Mouse (Mus musculus) thymus, postnatal 25 days (tissue): ENCODE measurements around the gene Haus3.

Experiments
- DNase-seq: peaks from one replicate; pipeline ENCODE4 v3.0.0; 2022

Haus3 gene

DNA sequence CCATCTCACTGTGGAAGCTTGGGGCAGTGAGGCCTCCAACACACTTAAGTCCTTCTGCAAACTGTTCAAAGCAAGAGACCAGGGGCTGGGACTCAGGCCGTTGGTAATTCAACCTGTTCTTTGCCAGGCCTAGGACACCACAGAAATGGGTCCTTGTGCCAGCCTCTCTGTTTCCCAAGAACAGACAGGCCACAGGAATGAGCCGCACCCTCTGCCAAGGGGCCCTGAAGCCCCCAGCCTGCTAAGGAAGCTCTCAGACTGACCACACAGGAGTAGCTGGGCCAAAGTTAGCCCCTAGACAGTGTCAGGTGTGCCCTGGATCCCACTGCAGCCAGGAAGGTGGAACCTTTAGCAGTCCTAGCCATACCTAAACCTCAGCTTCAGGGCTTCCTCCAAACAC, 17.1 kb upstream of the Haus3 start:
- no peak for DNase-seq

DNA sequence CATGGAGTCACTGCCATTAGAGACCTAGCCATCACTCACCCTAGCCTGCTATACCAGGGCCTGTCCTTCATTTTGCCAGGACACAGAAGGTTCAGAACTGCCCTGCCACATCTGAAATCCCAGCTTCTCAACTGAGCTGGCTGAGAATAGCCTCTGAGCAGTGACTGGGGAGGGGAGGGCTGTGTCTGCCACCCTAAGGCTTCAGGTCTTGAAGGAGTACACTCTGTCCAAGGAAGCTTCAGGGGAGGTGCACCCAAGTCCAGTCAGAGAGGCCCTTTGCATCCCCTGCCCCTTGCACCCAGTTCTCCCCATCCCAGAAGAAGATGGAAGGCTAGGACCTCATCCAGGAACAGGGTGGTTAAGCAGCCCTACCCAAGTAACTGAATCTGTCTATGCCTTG, 16.5 kb upstream of the Haus3 start:
- no peak for DNase-seq

DNA sequence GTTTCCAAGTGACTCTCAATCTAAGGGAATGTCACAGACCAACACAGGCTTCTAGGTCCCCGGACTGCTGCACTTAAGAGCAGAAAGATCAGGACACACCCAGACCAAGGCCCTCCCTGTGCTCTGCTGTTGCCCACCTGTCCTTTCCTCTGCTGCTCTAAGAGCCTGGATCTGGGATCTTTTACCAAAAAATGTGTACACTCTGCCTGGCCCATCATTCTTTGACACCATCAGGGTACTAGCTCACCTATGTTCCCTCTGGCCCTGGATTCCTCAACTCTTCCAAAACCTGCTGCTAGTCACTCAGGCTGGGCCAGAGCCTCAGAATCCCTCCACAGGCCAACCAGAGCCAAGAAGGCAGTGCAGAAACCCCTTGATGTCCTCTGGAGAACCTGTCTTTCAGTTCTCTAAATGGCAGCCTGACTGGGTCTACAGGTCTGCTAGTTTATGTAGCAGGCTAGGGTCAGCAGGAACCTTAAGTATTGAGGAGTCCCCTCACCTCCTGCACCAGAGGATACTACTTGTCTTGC, 15.8 kb upstream of the Haus3 start:
- DNase-seq: no peak

DNA sequence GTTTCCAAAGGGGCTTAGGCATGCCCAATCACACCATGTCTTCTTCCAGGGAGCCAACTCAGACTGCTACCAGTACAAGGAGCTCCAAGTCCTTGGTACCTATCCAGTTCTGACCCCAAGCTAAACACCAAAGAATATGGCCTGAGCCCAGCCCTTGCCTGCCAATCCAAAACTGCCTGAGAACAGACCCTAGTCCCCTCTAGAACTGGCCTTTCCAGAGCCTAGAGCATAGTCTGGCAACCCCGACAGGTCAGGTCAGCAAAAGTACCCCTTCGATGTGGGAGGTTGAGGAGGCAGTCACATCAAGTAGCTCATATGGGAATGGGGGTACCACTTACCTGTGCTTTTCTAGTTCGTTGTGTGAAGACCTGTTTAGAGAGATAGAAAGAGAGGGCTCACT, 14.6 kb upstream of the Haus3 start:
- DNase-seq: no peak

DNA sequence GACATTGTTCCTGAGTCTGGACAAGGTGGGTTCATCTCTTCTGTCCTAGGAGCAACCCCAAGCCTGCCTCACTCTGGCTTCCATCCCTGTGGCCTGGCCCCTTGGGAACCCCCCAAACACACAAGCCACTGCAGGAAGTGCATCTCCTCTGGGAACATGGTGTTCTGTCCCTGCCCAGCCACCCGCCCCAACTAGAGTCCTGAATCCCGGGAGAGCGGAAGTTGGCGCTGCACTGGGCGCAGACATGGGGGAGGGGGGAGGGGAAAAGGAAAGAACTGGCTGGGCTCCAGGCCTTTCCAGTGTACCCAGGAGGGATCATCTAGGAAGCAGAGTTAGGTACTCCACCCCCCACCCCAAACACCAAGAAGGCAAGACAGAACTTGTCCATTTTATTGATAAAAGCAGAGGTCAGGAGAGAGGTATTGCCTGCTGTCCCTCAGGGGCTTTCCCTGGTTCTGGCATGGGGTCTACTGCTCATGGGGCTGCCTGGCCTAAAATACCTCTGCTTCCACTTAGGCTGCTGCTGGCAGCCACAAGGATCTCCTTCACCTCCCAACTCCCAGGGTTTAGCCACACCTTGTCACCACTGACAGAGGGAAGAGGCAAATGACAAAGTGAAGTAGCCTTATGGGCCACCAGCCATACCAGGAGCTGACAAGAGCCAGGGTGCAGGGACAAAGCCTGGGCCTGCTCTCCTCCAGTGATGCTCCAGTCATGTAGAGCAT, 14.0 kb upstream of the Haus3 start:
- no peak for DNase-seq

DNA sequence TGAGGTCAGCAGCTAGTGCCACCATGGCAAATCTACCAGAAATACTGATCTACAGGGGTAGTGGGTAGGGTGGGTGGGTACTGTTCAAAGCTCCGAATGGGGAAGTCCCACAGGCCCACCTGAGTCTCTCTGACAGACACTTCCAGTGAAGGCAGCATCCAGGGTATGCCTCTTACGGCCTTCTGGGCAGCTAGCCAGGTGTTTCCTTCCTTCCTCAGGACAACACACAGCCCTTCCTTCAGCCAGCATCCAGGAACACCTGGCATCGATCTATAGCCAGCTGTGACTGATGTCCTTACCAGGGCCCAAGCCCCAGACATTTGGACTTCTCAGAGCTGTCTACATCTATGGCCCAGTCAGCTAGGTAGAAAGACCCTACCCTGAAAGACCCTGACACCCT, 13.2 kb upstream of the Haus3 start:
- DNase-seq: no peak

DNA sequence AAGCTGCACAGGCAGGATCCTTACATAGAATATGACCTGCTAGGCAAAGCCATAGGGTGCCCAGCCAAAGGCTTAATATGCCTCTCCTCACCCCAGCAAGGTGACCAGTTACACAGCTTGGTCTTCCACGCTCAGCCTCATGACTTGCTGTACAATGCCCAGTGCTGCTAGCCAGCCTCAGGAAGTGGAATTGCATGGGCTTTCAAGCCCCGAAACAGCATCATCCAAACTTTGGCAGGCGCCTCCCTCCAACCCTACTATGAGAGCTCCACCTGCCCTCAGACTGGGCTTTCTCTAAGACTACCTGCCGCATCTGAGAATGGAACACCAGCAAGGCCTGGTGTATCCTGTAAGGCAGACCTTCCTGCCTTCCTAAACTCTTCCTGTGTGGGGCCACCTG, 8.5 kb upstream of the Haus3 start:
- no peak for DNase-seq

DNA sequence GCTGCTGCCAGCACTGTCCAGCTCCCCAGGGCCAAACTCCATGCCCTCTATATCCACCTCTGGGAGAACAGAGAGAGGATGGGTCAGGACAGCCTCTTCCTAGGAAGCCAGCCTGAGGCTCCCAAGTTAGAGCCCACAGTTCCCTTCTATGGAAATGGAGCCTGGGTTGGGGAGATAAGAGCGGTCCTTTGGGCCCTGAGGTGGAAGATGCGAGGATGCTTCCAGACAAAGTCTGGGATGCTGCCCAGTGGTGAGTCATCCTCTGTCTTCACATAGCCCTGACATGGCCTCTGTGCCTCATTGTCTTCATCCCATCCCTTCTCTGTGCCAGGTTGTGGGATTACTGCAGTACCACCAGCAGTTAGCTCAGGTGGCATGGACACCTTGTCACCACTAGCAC, 7.8 kb upstream of the Haus3 start:
- no peak for DNase-seq

DNA sequence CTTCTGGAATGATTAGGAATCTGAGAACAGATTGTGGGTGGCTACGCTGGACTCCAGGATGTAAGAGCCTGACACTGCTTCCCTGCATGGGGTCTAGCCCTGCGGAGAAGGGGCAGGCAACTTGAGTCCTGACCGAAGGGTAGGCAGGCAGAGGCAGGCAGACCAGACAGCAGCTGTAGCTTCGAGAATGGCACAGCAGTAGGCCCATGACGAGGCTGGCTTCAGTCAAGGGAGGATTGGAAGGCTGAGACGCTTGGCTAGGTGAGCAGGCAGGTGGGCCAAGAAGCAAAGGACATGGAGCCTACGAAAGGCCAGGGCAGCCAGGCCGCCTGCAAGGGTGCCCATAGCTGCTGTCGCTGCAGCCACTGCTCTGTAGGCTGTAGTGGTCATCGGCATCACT, 7.4 kb upstream of the Haus3 start:
- DNase-seq: no peak

DNA sequence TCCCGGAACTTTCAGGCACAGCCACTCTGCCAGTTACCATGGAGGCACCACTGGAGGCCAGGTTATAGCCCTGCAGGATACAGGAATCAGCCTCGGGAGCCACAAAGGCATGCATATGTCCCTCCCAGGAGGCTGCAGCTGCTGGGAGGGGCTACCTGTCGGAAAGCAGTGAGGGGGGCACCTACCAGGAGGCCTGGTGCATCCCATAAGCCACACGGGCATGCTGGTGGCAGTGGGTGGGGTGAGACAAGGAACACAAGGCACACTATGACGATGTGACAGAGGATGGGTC, 6.0 kb upstream of the Haus3 start:
- DNase-seq: peak; percentile 1

DNA sequence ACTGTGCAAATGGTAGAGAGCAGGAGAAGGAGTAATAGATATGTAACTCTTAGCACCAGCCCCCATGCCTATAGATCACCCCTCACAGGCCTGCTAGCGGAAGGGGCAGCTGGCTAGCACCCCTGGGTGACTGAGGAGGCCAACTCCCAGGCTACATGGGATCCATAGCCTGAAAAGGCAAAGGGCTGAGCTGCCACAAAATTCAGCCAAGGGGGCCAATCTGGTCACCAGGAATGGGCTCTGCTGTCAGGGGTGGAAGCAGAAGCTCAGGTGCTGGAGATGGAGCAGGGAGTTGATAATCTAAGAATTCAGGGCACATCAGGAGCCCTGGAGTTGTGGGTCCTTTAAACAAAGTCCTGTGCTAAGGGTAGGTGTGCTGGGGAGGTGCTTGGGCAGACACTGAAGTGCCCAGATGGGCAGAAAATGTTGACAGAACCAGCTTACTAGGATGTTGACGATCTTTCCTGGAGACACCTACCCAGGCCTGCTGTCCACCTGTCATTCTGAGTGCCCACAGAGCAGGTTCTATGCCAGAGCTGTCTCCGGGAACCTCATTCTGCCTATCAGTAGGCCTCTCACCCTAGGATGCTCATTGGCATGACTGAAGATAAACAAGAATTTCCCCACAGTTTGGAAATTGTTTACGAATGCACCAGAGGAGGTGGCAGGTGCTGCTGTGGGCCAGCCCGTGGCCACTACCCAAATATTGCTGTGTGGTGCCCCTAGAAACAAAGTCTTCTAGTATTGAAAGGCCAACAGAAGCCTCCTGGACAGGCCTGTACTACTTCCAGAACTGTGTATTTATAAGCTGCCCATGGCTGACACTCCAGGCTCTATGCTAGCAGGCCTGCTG, 5.4 kb upstream of the Haus3 start:
- no peak for DNase-seq

DNA sequence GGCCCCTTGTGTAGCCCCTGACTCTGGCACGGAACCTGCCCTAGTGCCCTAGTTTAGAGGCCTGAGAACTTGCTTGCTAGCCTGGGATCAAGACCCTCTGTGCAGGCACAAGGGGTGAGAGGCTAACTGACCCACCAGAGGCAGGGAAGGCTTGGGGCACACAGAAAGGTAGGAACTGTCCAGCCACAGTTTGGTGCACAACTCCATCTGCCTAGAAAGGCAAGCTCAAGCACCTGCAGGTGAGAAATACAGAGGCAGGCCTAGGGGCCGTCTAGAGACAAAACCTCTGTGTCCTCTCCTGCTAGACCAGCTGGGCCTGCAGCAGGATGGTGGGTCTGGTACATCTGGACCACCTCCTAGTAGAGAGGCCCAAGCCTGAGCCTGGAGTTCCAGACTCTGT, 4.7 kb upstream of the Haus3 start:
- DNase-seq: no peak

DNA sequence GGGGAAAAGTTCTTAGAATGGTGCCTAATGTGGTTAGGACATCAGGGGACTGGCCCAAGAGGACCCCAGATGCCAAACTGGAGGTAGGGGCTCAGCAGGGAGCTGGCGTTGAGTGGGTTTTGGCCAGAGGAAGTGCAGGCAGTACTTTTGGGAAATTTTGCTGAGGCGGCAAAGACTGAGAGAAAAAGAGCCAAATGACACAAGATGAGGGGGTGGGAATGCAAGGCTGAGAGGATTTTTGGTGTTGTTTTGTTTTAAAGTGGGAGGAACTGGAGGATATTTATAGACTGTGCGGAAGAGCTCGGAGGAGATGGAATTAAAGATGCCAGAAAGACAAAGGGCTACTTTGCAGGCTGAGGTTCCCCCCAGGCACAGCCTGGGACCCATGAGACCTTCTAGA, 1.4 kb upstream of the Haus3 start:
- DNase-seq: peak; percentile 2

DNA sequence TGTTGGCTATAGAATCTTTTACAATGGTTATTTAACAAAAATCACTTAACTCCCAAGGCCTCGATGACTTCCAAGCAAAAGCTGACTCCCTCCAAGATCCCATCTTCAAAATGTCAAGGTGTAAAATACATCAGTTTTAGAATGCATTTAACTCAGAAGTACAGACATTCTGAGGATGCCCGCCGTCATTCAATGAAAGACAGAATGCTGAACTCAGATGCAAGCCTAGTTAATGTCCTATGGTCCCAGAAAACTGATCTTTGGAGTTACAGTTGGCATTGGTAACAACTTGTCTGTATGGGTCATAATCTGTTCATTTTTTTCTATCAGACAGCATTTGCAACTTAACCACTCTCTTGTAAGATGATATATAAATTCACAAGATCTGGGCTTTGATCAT, 627 bp upstream of the Haus3 start:
- no peak for DNase-seq

DNA sequence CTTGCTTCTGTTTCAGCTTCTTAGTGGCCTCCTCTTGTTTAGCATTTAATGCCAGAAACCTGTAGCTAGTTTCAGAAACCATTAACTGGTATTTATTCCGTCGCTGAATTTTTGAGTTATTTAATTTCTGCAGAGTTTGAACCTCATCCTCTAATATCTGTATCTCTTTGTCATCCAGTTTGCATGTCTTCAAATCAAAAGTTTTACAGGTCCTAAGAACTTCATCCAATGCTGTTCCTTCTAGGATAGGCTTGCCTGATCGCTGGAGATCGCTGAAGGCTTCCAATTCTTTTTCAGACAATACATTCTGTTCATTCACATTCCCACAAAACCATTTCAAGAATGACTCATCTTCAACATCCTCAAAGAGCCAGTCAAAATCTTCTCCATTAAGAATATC, 1.5 kb downstream of the Haus3 start:
- no peak for DNase-seq

DNA sequence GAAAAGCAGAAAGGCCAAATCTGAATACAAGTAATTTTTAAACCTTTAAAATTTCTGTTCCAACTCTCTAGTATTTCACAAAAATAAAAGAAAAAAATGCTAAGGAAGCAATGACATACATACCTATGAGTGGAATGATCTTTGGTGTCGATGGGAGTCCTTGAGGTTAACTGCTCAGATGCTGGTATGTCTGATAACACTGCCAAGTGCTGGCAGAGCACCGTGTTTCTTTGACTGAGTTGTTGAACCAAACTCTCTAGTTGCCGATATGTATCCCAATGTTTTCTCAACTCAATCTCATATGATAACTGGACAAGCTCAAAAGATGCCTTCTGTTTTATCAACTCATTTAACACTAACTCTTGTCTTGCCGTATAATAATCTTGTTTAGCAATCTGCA, 3.5 kb downstream of the Haus3 start:
- DNase-seq: peak; percentile 6

DNA sequence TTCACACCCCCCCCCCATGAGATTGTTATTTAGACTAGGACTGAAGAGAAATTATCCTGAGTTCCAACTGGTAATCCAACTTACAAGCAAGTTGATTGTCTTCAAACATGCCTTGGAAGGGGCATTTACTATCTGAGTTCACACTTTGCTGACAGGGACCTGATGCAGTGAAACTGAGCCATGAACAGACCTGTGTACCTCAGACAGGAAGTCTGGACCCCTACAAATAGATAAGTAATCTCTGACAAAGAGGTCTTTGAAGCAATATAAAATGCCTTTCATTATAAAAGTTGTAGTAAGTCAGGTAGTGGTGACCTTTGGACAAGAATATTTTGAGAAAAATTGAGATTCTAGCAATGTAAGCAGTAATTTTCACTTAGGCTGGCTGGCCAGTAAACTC, 20.9 kb downstream of the Haus3 start:
- no peak for DNase-seq

DNA sequence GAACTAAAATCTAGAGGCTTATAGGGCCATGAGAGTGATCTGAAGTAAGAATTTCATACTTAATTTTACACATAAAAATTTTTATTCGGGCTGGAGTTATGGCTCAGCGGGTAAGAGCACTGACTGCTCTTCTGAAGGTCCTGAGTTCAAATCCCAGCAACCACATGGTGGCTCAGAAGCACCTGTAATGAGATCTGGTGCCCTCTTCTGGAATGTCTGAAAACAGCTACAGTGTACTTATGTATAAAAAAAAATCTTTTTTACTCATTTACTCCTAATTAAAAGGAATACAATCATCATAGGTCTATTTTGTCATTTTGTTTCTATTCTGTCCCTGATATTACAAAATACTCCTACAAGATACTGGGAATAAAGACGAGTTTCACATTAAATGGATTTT, 21.8 kb downstream of the Haus3 start:
- no peak for DNase-seq

DNA sequence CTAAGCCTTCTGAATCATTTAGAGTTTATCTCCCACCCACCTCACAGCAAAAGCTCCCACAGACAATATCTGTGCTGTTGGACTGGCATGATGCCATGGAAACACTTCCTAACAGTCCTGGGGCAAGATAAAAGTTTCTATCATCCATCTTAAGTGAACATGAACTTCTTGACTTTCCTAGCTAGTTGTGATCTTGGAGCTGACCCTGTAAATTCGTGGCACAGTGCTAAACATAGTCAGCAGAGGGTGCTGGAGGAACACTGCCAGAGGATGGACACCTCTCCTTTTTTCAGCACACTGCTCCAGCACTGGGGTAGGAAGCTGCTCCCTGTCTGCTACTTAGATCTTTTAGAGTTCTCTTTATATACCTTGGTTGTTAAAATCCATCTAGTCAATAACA, 29.6 kb downstream of the Haus3 start:
- DNase-seq: peak; percentile 70

DNA sequence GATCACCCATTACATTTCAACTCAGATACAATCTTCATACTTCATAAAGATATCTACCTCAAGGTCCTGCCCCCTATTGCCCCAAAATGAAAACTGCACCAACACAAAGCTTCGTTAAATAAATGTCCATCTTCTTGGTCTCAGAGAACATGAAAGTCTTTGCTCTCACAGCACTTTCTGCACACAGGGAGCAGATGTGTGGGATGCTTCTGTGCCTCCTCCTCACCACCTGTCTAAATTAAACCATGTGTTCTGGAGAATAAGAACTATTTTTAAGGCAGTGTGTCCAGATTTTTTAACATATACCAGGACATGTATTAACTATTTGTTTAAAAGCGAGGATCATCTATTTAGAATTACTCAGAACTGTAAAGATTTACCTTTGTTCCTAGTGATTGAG, 36.6 kb downstream of the Haus3 start:
- DNase-seq: no peak

DNA sequence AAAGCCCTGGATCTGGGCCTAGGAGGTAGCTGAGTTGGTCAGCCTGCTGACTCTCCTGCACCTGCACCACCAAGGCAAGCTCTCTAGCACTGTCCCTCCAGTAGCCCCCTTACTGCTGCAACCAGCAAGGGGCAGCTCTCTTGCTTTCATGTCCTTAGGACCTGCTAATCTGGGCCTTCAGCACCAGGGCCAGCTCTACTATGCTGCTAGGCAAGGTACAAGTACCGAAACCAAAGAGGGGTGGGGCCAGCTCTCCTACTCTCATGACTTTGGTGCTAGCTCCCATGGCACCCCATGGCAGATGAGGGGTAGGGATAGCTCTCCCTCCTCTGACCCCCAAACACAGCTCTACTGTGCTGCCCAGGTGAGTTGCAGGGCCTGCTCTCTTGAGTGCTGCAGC, 45.2 kb downstream of the Haus3 start:
- DNase-seq: no peak

DNA sequence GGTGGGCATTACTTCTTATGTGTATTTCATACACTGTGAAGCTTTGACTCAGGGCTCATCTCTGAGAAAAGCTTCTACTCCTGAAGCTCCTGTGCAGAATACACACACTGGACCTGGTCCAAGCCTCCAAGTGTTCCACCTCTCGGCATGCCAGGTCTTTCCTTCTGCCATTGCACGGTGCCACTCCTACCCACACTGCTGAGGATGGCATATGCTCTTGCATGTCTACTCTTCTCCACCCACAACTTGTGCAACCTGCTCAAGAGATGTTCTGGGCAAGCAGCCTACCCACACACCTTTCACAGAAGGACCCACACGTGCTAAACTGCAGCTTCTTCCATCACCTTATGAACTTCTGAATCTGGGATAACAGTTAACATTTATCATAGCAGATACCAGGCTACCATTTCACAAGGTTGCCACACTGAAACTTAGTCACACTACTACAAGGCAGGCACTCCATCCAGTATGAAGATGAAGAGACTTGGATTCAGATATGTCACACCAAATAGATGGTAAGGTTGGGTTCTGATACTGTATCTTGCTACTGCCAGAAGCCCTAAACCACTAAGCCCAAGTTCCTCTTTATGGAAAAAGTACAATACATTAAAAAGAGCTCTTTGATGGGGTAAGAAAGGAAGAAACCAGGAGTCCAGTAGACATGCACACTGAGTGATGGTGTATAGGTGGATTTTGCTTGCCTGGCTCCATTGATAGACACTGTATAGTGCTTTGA, 50.0 kb downstream of the Haus3 start:
- no peak for DNase-seq

DNA sequence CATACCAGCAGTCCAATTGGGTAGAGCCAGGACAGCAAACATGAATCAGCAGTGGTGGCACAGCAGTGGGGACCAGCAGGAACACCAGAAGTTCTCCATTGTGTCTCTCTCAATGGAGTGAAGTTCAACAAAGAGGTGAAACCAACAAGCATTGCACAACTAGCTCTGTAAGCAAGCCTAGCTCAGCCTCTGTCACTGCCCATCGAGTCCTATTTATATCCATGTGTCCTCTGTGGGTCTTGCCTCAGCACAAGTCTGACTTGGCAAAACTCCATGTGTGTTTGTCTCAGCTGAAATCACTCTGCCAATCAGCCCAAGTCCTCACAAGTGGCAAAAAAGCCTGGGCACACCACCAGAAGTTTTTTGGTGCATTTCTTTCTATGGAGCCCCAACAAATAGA, 63.6 kb downstream of the Haus3 start:
- no peak for DNase-seq
